Mouse (Mus musculus) stomach, embryonic 16.5 days (tissue): ENCODE measurements around the gene Farp1. TPM values are rescaled to one million over a fixed set of nuclear protein-coding genes. Genes with fewer than 3 reads are reported as not detected.

Experiments used
- ATAC-seq: fragments of 200-750 bp; cut with Nextera tagmentation; 2 replicates; pipeline ENCODE4 v1.8.0; 2017; ENCODE audit warnings: moderate number of reproducible peaks, moderate TSS enrichment; ENCODE audit not compliant: insufficient read depth, low FRiP score
- H3K27ac ChIP-seq: fragments of 300-500 bp; sonication (generic); 2 replicates; pipeline ENCODE4 v1.5.1; 2014; ENCODE audit warnings: low read length
- H3K27me3 ChIP-seq: fragments of 300-500 bp; sonication (generic); 2 replicates; pipeline ENCODE4 v1.6.1; 2014; ENCODE audit warnings: low read length, control low read depth, mixed read lengths; ENCODE audit not compliant: control insufficient read depth, insufficient read depth
- H3K36me3 ChIP-seq: fragments of 300-500 bp; sonication (generic); 2 replicates; pipeline ENCODE4 v1.6.1; 2014; ENCODE audit warnings: low read length; ENCODE audit not compliant: control insufficient read depth, insufficient read depth
- H3K4me1 ChIP-seq: fragments of 300-500 bp; sonication (generic); 2 replicates; pipeline ENCODE4 v1.6.1; 2014; ENCODE audit warnings: low read length, control low read depth, mixed read lengths; ENCODE audit not compliant: control insufficient read depth, insufficient read depth
- H3K4me2 ChIP-seq: fragments of 300-500 bp; sonication (generic); 2 replicates; pipeline ENCODE4 v1.6.1; 2014; ENCODE audit warnings: low read depth, low read length, mixed read lengths
- H3K4me3 ChIP-seq: fragments of 300-500 bp; sonication (generic); replicated peaks from 2 replicates; pipeline ENCODE4 v1.5.1; 2014; ENCODE audit warnings: mild to moderate bottlenecking, low read length
- H3K9ac ChIP-seq: fragments of 300-500 bp; sonication (generic); 2 replicates; pipeline ENCODE4 v1.6.1; 2014; ENCODE audit warnings: low read length
- H3K9me3 ChIP-seq: fragments of 300-500 bp; sonication (generic); replicated peaks from 2 replicates; pipeline ENCODE4 v1.6.1; 2016; ENCODE audit warnings: low read length, control low read depth; ENCODE audit not compliant: control insufficient read depth
- WGBS: fragments of 180-500 bp; shearing (Covaris S2); extraction: QIAGEN DNeasy Blood & Tissue Kit; methylation state at CpG from one replicate; pipeline ENCODE4 v1.1.7; 2014; 5-methylcytosine and 5-hydroxymethylcytosine counted together
- polyA plus RNA-seq: library from polyadenylated mRNA; unstranded; fragments of >200 nt; fragmentation: Nextera tagmentation; extraction: Ambion mirVana; gene quantifications from 2 replicates; pipeline ENCODE4 v1.2.1, GENCODE M21; 2015

Gene Farp1
- polyA plus RNA-seq, 1 experiment from 2014 or later, result 15.2 TPM

DNA sequence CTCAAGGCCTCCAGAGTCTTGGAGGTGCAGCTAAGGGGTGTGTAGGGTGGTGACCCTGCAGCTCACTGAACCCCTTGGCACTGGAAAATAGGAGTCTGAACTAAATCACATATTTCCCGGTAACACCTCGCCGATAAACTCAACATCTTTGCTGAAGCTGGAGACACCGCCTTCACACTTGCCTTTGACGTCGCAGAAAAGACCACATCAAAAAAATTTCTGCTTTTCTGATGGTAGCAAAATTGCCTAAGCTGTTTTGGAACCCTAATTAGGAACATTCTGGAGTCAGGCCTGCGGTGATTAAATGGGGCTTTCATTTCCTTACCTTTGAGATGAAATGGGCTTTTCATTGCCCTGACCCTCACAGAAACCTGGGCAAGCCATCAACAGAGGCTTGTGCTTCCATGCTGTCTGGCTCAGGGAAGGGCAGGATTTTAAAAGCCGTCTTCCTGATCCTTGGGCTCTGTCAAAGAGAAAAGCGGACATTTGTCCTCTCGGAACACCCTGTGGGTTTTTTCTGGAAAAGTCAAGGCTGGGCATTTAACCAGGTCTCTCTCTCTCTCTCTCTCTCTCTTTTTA is 72.8 kb downstream of the Farp1 start:
- no peaks in the 10 kb centered on the region for H3K27me3 ChIP-seq
- peaks cover 44% of the 10 kb centered on the region for H3K4me1 ChIP-seq
- 71% methylated on average over 10 of the region's 10 CpGs for WGBS
- H3K4me3 ChIP-seq, result no peak overlapping the region
- peak overlapping the region; percentile 75 for H3K27ac ChIP-seq
- H3K9me3 ChIP-seq, result no peaks in the 10 kb centered on the region
- no peak for ATAC-seq
- H3K4me2 ChIP-seq, result no peak overlapping the region
- H3K9ac ChIP-seq, result no peak overlapping the region
- no peaks in the 10 kb centered on the region for H3K36me3 ChIP-seq

- H3K36me3 ChIP-seq, result no peaks in the 10 kb centered on the region
- H3K9ac ChIP-seq, result no peak overlapping the region
- no peak overlapping the region for H3K4me3 ChIP-seq
- H3K9me3 ChIP-seq, result no peaks in the 10 kb centered on the region
- ATAC-seq, result peak; percentile 51; the same call in 1 of the 2 replicates
- peaks cover 44% of the 10 kb centered on the region for H3K4me1 ChIP-seq
- no peaks in the 10 kb centered on the region for H3K27me3 ChIP-seq
- H3K4me2 ChIP-seq, result peak overlapping the region; percentile 36
- 7% methylated on average over 8 of the region's 8 CpGs for WGBS
- H3K27ac ChIP-seq, result peak overlapping the region; percentile 75
Measured at GRCm38 (mm10) chr14:121108439-121109115, 73.6 kb downstream of the Farp1 start.

DNA sequence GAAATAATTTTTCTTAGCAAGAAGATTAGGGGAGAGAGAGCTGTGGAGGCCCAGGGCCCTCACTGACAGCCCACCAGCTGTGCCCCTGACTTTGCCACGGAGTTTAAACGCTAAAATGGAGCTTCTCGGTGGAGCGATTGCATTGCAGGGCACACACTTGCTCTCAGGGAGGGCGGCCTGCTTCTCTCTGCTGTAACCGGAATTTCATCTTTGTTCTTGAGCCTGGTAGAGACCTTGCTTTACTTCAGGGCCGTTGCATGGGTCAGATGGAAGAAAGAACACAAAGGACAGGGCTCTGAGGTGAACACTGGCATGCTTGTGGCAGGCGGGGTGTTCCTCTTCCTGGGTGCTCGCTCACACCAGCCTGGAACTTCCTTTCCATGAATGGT is 74.1 kb downstream of the Farp1 start:
- H3K4me2 ChIP-seq, result peak overlapping the region; percentile 36
- peaks cover 44% of the 10 kb centered on the region for H3K4me1 ChIP-seq
- H3K36me3 ChIP-seq, result no peaks in the 10 kb centered on the region
- H3K4me3 ChIP-seq, result no peak overlapping the region
- no peaks in the 10 kb centered on the region for H3K27me3 ChIP-seq
- H3K9me3 ChIP-seq, result no peaks in the 10 kb centered on the region
- H3K27ac ChIP-seq, result peak overlapping the region; percentile 63
- 27% methylated on average over 9 of the region's 9 CpGs for WGBS
- ATAC-seq, result no peak
- peak overlapping the region; percentile 38 for H3K9ac ChIP-seq

GRCm38 (mm10) chr14:121110492-121111267 is 75.7 kb downstream of the Farp1 start:
- Histone ChIP-seq H3K9ac (no peak overlapping the region), H3K27me3 (no peaks in the 10 kb centered on the region), H3K36me3 (no peaks in the 10 kb centered on the region), H3K9me3 (no peaks in the 10 kb centered on the region), H3K4me2 (no peak overlapping the region), H3K27ac (no peak overlapping the region), H3K4me3 (no peak overlapping the region), H3K4me1 (peaks cover 34% of the 10 kb centered on the region)
- ATAC-seq, result no peak
- 73% methylated on average over 13 of the region's 13 CpGs for WGBS

- H3K27ac ChIP-seq, result no peak overlapping the region
Measured at GRCm38 (mm10) chr14:121112061-121112460, 77.1 kb downstream of the Farp1 start.

GRCm38 (mm10) chr14:121113785-121114184 is 78.8 kb downstream of the Farp1 start:
- ATAC-seq, result no peak
- H3K4me3 ChIP-seq, result no peak overlapping the region
- H3K27ac ChIP-seq, result no peak overlapping the region
- WGBS, result 93% methylated on average over 6 of the region's 6 CpGs
- no peak overlapping the region for H3K9ac ChIP-seq
- H3K4me1 ChIP-seq, result peaks cover 9% of the 10 kb centered on the region
- H3K27me3 ChIP-seq, result no peaks in the 10 kb centered on the region
- H3K4me2 ChIP-seq, result no peak overlapping the region
- H3K36me3 ChIP-seq, result no peaks in the 10 kb centered on the region
- H3K9me3 ChIP-seq, result no peaks in the 10 kb centered on the region

More at GRCm38 (mm10) chr14:121112061-121112460, 77.1 kb downstream of the Farp1 start:
- no peaks in the 10 kb centered on the region for H3K36me3 ChIP-seq
- H3K4me1 ChIP-seq, result peaks cover 21% of the 10 kb centered on the region
- H3K27me3 ChIP-seq, result no peaks in the 10 kb centered on the region
- H3K9ac ChIP-seq, result no peak overlapping the region
- no peaks in the 10 kb centered on the region for H3K9me3 ChIP-seq
- no peak overlapping the region for H3K4me3 ChIP-seq
- ATAC-seq, result no peak
- H3K4me2 ChIP-seq, result no peak overlapping the region
- 83% methylated on average over 8 of the region's 8 CpGs for WGBS

- no peak overlapping the region for H3K4me3 ChIP-seq
- 58% methylated on average over 4 of the region's 4 CpGs for WGBS
- H3K9me3 ChIP-seq, result no peaks in the 10 kb centered on the region
- no peaks in the 10 kb centered on the region for H3K27me3 ChIP-seq
- no peak for ATAC-seq
- no peak overlapping the region for H3K27ac ChIP-seq
- no peaks in the 10 kb centered on the region for H3K4me1 ChIP-seq
- no peak overlapping the region for H3K4me2 ChIP-seq
- no peaks in the 10 kb centered on the region for H3K36me3 ChIP-seq
- no peak overlapping the region for H3K9ac ChIP-seq
Measured at GRCm38 (mm10) chr14:121116696-121117095, 81.7 kb downstream of the Farp1 start.

- Histone ChIP-seq H3K4me2 (no peak overlapping the region), H3K4me1 (peaks cover 10% of the 10 kb centered on the region), H3K36me3 (no peaks in the 10 kb centered on the region), H3K27me3 (no peaks in the 10 kb centered on the region), H3K9me3 (no peaks in the 10 kb centered on the region), H3K4me3 (no peak overlapping the region), H3K27ac (no peak overlapping the region), H3K9ac (no peak overlapping the region)
- 79% methylated on average over 7 of the region's 7 CpGs for WGBS
- ATAC-seq, result no peak
Measured at GRCm38 (mm10) chr14:121118860-121119259, 83.9 kb downstream of the Farp1 start.

- WGBS, result 49% methylated on average over 3 of the region's 3 CpGs
- ATAC-seq, result no peak
- Histone ChIP-seq H3K4me3 (no peak overlapping the region), H3K9ac (no peak overlapping the region), H3K36me3 (no peaks in the 10 kb centered on the region), H3K27ac (no peak overlapping the region), H3K9me3 (no peaks in the 10 kb centered on the region), H3K4me2 (no peak overlapping the region), H3K4me1 (peaks cover 10% of the 10 kb centered on the region), H3K27me3 (no peaks in the 10 kb centered on the region)
Measured at GRCm38 (mm10) chr14:121121664-121122063, 86.7 kb downstream of the Farp1 start.
